Comparison of ENCODE assay signal across 8 mouse cellular contexts in genomic region chr17:45555452-45556106, GRCm38 (mm10). TPM values are rescaled to one million over a fixed set of nuclear protein-coding genes. Genes with fewer than 3 reads are reported as not detected.
A peak's percentile ranks its signal among the peaks of the same experiment; 100 is the strongest.
DNase-seq lines count a peak whose midpoint lies in the region; ATAC-seq lines count a peak whose summit lies in the region.

Nfkbie (plus strand) TSS chr17:45555703.

- ATAC-seq in inflammation-experienced regulatory T-cells, adult 6 months, result peak; percentile 65

- DNase-seq in adipocyte (ENCODE audit: low spot score), result peak; percentile 71
- peak; percentile 91 for DNase-seq in embryo, embryonic 10 days (ENCODE audit: low spot score)
- peak; percentile 93 for DNase-seq in gastrocnemius, postnatal 10 days
- DNase-seq in left cerebral cortex, postnatal 25 days (ENCODE audit: low spot score in 2 of 2), result peak; percentile 83 to 93
- peak; percentile 91 for DNase-seq in mesoderm, embryonic 11.5 days (ENCODE audit: low read depth, low spot score)
- DNase-seq in right cerebral cortex, postnatal 25 days, result peak; percentile 86
- peak; percentile 88 to 95 for DNase-seq in urinary bladder, postnatal 4 days (ENCODE audit: low spot score in 2 of 2)

- intact Hi-C loops in left cerebral cortex, postnatal 25 days (cut with DNase I), result loop anchor here (2.0 kb wide), 1 partner anchor 69 kb away; no protein-coding TSS in a partner anchor

RNA-seq across cellular contexts. Expression of gene Nfkbie, which starts in this region (rescaled TPM):
- total RNA-seq in gastrocnemius, postnatal 10 days (2021), result 1 to 10 TPM; 1.3 to 2.3 TPM
- 10 to 100 TPM; 35.1 to 44.1 (median 43.1) TPM for polyA plus RNA-seq in inflammation-experienced regulatory T-cells, adult 6 months (2017; shearing (Covaris generic))
- 1 to 10 TPM; 1.6 to 2.0 TPM for total RNA-seq in left cerebral cortex, postnatal 25 days (2021)

Comparison
In these comparisons a context has a peak if more than half of its experiments do, and no peak if none do; other contexts are left out.
1. Peak in every context shown above with its lines: DNase-seq and ATAC-seq.